Mouse (Mus musculus) hindbrain, embryonic 16.5 days (tissue): ENCODE results near the gene Gns. TPM values are rescaled to one million over a fixed set of nuclear protein-coding genes. Genes with fewer than 3 reads are reported as not detected.

Experiments
- ATAC-seq: fragments of 200-750 bp; cut with Nextera tagmentation; 2 replicates; pipeline ENCODE4 v1.8.0; 2017; ENCODE audit warnings: moderate TSS enrichment, moderate library complexity
- H3K27ac ChIP-seq: fragments of 300-500 bp; sonication (generic); 2 replicates; pipeline ENCODE4 v1.5.1; 2014; ENCODE audit warnings: low read depth, mild to moderate bottlenecking, control low read depth, low read length, moderate library complexity
- H3K27me3 ChIP-seq: fragments of 300-500 bp; sonication (generic); replicated peaks from 2 replicates; pipeline ENCODE4 v1.6.1; 2014; ENCODE audit warnings: low read length; ENCODE audit not compliant: control insufficient read depth, insufficient read depth
- H3K36me3 ChIP-seq: fragments of 300-500 bp; sonication (generic); 2 replicates; pipeline ENCODE4 v1.6.1; 2014; ENCODE audit warnings: mild to moderate bottlenecking, low read length, moderate library complexity, mixed read lengths; ENCODE audit not compliant: control insufficient read depth, insufficient read depth
- H3K4me1 ChIP-seq: fragments of 300-500 bp; sonication (generic); 2 replicates; pipeline ENCODE4 v1.6.1; 2014; ENCODE audit warnings: low read depth, low read length; ENCODE audit not compliant: control insufficient read depth, insufficient read depth
- H3K4me2 ChIP-seq: fragments of 300-500 bp; sonication (generic); 2 replicates; pipeline ENCODE4 v1.6.1; 2014; ENCODE audit warnings: mild to moderate bottlenecking, low read length, control low read depth, moderate library complexity
- H3K4me3 ChIP-seq: fragments of 300-500 bp; sonication (generic); 2 replicates; pipeline ENCODE4 v1.5.1; 2014; ENCODE audit warnings: mild to moderate bottlenecking, low read length, control low read depth, moderate library complexity
- H3K9ac ChIP-seq: fragments of 300-500 bp; sonication (generic); 2 replicates; pipeline ENCODE4 v1.6.1; 2014; ENCODE audit warnings: low read depth, mild to moderate bottlenecking, control low read depth, low read length, moderate library complexity
- H3K9me3 ChIP-seq: fragments of 300-500 bp; sonication (generic); 2 replicates; pipeline ENCODE4 v1.6.1; 2014; ENCODE audit warnings: mild to moderate bottlenecking, low read length, moderate library complexity; ENCODE audit not compliant: control insufficient read depth
- WGBS: fragments of 180-500 bp; shearing (Covaris S2); extraction: QIAGEN DNeasy Blood & Tissue Kit; methylation state at CpG from one replicate; pipeline ENCODE4 v1.1.7; 2014; 5-methylcytosine and 5-hydroxymethylcytosine counted together
- polyA plus RNA-seq: library from polyadenylated mRNA; unstranded; fragments of >200 nt; fragmentation: Nextera tagmentation; extraction: Ambion mirVana; gene quantifications from 2 replicates; pipeline ENCODE4 v1.2.1, GENCODE M21; 2015

The Gns gene
- polyA plus RNA-seq, 1 experiment from 2014 or later, result 39.7 TPM

DNA sequence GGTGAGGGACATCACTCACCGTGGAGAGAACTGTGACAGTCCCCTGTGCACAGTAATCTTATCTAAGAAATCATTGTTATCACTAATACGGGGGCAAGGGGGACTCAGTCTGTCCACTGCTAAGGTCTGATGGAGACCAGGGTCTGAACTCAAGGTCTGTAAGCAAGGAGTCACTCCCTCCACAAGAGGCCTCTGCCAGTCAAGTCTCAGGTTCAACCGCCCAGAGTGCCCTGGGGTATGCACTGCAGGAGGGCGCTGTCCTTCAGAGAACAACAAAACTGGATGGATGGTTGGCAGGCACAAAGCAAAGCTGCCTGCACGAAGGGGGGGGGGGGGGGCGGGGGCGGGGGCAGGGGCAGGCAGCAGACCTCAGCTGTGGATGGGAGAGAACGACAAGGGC, 73.2 kb downstream of the Gns start:
- ATAC-seq, result no peak
- H3K27me3 ChIP-seq, result no peaks in the 10 kb centered on the region
- H3K4me1 ChIP-seq, result peaks cover 2% of the 10 kb centered on the region
- WGBS, result 56% methylated on average over 8 of the region's 8 CpGs
- no peaks in the 10 kb centered on the region for H3K9me3 ChIP-seq
- H3K4me3 ChIP-seq, result no peak overlapping the region
- no peak overlapping the region for H3K4me2 ChIP-seq
- no peak overlapping the region for H3K9ac ChIP-seq
- H3K27ac ChIP-seq, result no peak overlapping the region
- no peaks in the 10 kb centered on the region for H3K36me3 ChIP-seq

DNA sequence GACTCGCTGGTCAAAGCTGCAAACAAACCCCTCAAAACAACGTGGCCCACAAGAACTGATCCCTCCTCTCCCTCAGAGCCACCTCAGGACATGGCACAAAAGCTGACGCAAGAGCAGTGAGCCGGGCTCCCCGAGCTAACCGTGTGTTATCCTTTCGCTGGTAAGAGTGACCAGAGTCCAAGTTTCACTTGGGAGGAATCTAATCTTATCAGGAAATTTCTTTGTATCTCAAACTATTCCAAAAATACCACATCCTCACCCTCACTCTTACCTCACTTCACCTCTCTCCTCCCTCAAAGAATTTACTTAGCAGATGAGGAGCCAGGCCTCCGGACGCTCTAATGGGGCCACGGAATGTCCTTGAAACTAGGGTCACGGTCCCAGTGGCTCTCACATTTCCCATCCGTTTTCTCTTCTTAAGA, 74.4 kb downstream of the Gns start:
- Histone ChIP-seq H3K9me3 (no peaks in the 10 kb centered on the region), H3K4me3 (no peak overlapping the region), H3K4me1 (no peaks in the 10 kb centered on the region; the same call in 1 of the 2 replicates), H3K27ac (no peak overlapping the region), H3K9ac (no peak overlapping the region), H3K4me2 (no peak overlapping the region), H3K27me3 (no peaks in the 10 kb centered on the region), H3K36me3 (no peaks in the 10 kb centered on the region)
- no peak for ATAC-seq
- 91% methylated on average over 12 of the region's 12 CpGs for WGBS

DNA sequence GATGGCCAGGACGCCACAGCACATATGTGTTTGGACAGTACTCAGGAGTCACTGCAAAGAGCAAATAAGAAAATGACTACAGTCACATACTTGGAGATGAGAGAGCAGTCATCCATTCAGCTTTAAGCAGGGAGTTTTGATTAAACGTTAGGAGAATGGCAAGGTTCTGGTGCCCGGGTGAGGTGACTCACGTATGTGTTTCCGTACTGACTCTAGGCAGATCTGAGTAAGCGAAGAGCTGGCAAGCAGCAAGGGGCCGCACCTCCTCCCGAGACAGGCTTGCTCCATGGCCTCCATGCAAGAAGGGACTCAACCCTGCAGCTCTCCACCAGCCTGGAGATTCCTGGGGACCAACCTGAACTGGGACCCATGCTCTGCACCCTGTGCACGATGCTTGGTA, 78.9 kb downstream of the Gns start:
- H3K4me2 ChIP-seq, result no peak overlapping the region
- no peak overlapping the region for H3K9ac ChIP-seq
- H3K27me3 ChIP-seq, result no peaks in the 10 kb centered on the region
- H3K9me3 ChIP-seq, result no peaks in the 10 kb centered on the region
- H3K27ac ChIP-seq, result no peak overlapping the region
- ATAC-seq, result no peak
- no peaks in the 10 kb centered on the region for H3K36me3 ChIP-seq
- no peak overlapping the region for H3K4me3 ChIP-seq
- WGBS, result 90% methylated on average over 9 of the region's 9 CpGs
- H3K4me1 ChIP-seq, result peaks cover 2% of the 10 kb centered on the region; the same call in 1 of the 2 replicates

DNA sequence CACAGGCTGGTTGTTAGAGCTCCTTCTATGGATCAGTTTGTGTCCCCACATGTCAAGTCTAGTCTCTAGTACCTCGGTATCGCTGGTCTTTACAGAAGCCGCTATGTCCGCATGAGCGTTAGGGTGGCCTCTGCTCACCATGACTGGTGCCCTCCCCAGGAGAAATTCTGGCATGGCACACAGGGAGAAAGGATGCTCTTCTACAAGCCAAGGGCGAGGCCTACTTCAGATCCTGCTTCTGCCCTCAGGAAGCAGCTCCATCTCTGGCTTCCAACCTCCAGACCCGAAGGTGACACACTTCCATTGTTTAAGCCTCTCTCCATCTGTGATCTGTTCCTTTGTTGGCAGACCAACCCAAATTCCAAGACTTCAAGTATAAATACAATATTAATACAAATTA, 79.3 kb downstream of the Gns start:
- no peak overlapping the region for H3K4me3 ChIP-seq
- ATAC-seq, result no peak
- no peak overlapping the region for H3K9ac ChIP-seq
- no peak overlapping the region for H3K4me2 ChIP-seq
- no peaks in the 10 kb centered on the region for H3K36me3 ChIP-seq
- peaks cover 2% of the 10 kb centered on the region; the same call in 1 of the 2 replicates for H3K4me1 ChIP-seq
- no peak overlapping the region for H3K27ac ChIP-seq
- H3K9me3 ChIP-seq, result no peaks in the 10 kb centered on the region
- no peaks in the 10 kb centered on the region for H3K27me3 ChIP-seq
- WGBS, result 97% methylated on average over 7 of the region's 7 CpGs

DNA sequence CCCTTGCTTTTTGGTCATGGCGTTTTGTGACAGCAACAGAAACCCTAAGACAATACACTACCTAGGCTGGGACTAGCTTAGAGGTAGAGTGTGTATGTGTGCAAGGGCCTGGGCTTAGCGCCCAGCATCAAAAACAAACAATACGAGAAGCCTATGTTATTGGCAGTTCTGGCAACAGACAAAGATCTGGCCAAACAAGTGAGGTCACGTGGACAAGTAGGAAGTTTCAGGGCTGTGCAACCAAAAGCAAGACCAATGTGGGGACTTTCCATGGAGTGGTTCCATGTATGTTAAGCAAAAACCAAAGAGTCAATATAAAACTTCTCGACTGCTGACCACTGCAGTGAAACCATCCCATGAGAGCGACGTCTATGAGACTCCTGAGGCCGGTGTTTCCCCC, 80.9 kb downstream of the Gns start:
- Histone ChIP-seq H3K27ac (no peak overlapping the region), H3K27me3 (no peaks in the 10 kb centered on the region), H3K4me3 (no peak overlapping the region), H3K9ac (no peak overlapping the region), H3K36me3 (no peaks in the 10 kb centered on the region), H3K4me1 (peaks cover 2% of the 10 kb centered on the region; the same call in 1 of the 2 replicates), H3K9me3 (no peaks in the 10 kb centered on the region), H3K4me2 (no peak overlapping the region)
- 93% methylated on average over 8 of the region's 8 CpGs for WGBS
- no peak for ATAC-seq

Other genes with a start within 250 kb of the Gns start
- gene Tbc1d30, start 13.8 kb upstream of the Gns start, polyA plus RNA-seq, result 16.6 and 19.5 TPM in 2 replicates
- gene Rassf3, start 111.3 kb downstream of the Gns start, polyA plus RNA-seq, result 5.3 and 6.0 TPM in 2 replicates
- 29.8 and 31.9 TPM in 2 replicates for gene Tbk1, start 221.7 kb downstream of the Gns start, polyA plus RNA-seq